Mouse (Mus musculus) layer of hippocampus, adult 8-10 months (tissue): ENCODE data around the gene Dstyk. TPM values are rescaled to one million over a fixed set of nuclear protein-coding genes. Genes with fewer than 3 reads are reported as not detected.

ENCODE experiments used
- DNase-seq, 2 experiments: peaks; one replicate each; pipeline ENCODE4 v3.0.0; 2022; ENCODE audit warnings: low spot score in 2 of 2
- total RNA-seq, 4 experiments: library from RNA; stranded (reverse); gene quantifications; 2 replicates each; pipeline ENCODE4 v1.2.4; 2022

Gene Dstyk
- total RNA-seq, result 10 to 100 TPM; 41.2 to 53.1 (median 47.5) TPM

DNA sequence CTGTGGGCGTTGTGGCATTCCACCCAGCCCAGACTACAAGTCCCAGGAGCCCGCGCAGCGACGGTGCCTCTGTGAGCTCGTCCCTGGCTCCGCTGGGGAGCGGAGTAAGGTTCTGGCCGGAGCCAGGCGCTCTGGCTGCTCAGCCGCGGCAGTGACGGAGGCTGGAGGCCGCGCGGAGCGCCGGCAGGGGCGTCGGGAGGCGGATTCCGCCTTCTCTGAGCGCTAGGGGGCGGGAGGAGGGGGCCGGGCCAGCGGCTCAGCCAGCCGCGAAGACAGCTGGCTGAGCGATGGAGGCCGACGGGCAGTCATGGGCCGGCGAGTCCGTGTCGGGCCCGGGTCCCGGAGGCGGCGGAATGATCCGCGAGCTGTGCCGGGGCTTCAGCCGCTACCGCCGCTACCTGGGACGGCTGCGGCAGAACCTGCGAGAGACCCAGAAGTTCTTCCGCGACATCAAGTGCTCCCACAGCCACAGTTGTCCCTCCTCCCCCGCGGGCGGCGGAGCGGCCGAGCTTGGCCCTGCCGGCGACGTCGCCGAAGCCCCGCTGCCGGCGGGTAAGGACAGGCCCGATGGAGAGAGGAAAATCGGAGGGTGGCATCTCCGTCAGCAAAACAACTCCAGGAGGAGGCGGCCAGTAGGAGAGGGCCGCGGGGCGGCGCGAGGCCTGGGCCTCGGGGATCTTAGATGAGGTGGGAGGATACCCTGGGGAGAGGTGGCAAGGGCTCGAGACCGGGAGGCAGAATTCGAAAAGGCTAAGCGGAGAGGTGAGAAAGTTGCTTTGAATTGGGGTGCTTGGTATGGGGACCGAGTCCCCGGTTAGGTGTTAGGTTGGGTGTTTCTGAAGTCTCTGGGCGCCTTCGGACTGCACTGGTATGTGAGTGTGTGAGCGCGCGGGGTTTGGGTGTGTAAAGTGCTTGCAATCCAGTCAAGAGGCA is at the start of gene Dstyk:
Dstyk (plus strand) TSS at position 237 of the 933 bp plus-strand sequence.
- peak; percentile 91 for DNase-seq

- peak; percentile 84 to 86 for DNase-seq
Observed at GRCm38 (mm10) chr1:132367692-132368506, 49.5 kb upstream of the Dstyk start.

DNA sequence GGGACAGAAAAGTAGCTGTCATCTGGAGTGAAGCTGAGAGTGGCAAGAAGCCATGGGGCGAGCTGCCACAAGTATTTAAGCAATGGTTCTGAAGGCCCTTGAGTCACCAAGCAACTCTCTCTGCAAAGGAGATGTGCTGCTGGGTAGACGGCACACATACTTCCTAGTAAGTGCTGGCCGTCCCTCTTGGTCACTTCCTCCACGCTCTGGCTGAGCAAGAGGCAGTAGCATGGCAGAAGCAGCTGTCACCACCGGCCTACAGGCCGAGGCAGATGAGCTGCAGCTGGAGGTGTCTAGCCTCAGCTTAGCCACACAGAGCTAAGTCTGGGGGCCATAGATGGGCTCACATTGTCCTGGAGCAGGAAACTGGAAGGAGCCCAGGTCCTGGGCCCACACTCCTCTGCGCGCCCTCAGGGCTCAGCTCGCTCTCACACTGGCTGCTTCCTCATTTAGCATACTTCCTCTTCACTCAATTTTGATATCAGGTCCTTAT is 46.6 kb upstream of the Dstyk start:
- no peak for DNase-seq

GRCm38 (mm10) chr1:132371298-132372081 is 45.9 kb upstream of the Dstyk start:
- no peak for DNase-seq

GRCm38 (mm10) chr1:132372354-132372753 is 45.0 kb upstream of the Dstyk start:
- DNase-seq, result no peak

- DNase-seq, result no peak
Observed at GRCm38 (mm10) chr1:132372896-132373534, 44.3 kb upstream of the Dstyk start.

DNA sequence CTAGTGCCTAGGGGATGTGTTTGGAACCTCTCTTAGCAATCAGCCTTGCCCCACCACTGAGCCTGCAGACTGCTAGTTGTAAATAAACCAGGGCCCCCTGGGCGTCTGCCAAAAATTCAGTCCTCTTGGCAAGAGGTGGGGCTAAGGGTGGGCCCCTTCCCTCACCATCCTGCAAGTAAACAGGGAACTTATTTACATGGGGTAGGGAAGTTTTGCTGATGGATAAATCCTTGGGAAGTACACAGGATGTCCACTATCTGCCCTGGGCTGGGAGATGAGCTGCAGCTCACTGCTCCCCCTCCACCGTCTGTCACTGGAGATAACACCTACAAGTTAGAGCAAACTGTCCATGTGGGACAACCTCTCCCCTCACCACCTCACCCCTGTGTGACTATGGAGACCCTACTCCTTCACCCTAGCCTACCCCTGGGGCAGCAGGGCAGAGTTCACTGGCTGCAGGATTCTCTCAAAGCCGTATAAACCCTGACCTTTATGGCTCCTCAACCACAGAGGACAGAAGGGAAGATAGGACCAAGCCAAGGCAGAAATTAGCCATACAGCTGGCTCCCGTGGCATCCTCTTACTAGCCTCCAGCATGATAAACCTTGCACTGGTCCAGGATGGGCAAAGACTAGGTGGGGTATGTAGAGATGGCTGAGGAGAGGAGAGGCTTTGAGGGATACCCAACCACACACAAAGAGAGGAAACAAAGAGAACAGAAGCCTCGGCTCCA is 43.0 kb upstream of the Dstyk start:
- DNase-seq, result no peak

DNA sequence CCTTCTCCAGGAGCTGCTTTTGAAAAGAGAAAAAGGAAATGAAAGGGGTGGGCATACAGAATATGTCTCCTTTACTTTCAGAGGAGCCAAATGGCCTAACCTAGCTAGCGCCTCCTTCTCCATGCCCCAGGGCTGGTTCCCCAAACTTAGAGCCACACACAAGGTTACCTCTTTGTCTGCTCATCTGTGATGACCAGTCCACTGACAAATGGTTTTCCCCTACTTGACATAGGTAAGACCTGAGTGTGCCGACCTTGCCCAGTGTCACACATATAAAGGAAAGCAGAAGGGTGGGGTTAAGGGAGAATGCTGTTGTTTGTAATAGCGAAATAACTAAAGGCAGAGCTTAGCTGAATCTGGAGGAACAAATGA is 42.5 kb upstream of the Dstyk start:
- no peak for DNase-seq

DNA sequence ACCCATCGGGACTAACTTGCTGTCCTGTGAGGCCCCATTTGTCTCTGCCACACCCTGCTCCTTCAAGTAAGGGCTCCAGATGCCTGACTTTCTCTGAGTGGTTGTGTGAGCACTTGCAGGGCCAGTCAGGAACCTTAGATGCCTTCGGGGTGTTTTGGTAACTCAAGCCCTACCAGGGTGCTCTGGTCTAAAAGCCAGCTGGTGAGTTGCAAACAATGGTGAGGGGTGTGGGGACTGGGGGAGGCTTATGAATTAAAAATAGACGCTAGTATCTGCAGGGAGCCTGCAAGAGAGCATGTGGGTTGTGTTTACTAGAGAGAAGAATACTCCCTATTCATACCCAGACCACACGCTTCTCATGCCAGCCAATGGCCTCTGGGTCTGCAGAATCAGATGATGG is 42.1 kb upstream of the Dstyk start:
- peak in 1 of 2 experiments; percentile 78 for DNase-seq

- DNase-seq, result no peak
Observed at GRCm38 (mm10) chr1:132376211-132377054, 40.9 kb upstream of the Dstyk start.

GRCm38 (mm10) chr1:132377055-132377365 is 40.3 kb upstream of the Dstyk start:
- DNase-seq, result no peak

- DNase-seq, result no peak
Observed at GRCm38 (mm10) chr1:132377811-132378210, 39.5 kb upstream of the Dstyk start.

GRCm38 (mm10) chr1:132380550-132381100 is 36.7 kb upstream of the Dstyk start:
- DNase-seq, result no peak

GRCm38 (mm10) chr1:132381929-132382328 is 35.4 kb upstream of the Dstyk start:
- no peak for DNase-seq

GRCm38 (mm10) chr1:132384001-132384554 is 33.3 kb upstream of the Dstyk start:
- DNase-seq, result no peak

DNA sequence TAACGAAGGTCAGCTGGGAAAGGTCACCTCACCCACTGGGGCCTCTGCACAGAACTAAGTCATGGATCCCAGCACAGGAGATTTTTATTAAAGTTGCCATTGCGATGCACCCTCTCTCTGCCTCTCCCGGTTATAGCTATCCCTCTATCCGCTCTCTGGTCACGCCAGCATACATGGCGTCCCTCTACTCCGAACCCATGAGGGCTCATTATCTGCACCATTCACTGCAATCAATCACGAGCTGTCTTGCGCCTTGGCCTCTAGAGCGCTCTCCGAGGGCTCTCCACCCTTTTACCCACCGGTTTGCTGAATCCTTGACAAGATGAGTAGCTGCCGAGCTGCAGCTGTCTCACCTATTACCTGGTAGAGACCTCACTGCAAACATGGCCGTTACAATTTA is 32.1 kb upstream of the Dstyk start:
- DNase-seq, result no peak

- no peak for DNase-seq
Observed at GRCm38 (mm10) chr1:132385711-132386110, 31.6 kb upstream of the Dstyk start.

GRCm38 (mm10) chr1:132386266-132386665 is 31.1 kb upstream of the Dstyk start:
- DNase-seq, result no peak

DNA sequence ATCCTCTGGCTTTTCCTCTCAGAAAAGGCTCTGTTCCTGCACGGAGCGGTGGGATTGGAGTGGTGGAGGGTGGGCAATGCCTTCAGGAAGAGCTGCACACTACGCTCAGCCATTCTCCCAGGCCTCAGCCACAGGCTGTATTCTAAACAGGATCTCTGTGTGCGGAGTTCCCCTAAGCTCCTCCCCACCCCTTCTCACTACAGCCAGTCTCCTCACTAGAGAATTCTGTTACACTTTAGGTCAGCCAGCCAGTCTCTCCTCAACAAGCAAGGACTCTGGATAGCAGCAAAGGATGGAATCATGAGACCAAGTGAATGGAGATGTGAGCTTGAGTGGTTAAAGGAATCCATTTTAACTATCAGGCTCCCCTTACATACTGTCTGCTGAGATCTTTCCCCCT is 29.4 kb upstream of the Dstyk start:
- peak in 1 of 2 experiments; percentile 58 for DNase-seq
